Mouse (Mus musculus): ENCODE measurements around the gene Igfbp7. TPM values are rescaled to one million over a fixed set of nuclear protein-coding genes. Genes with fewer than 3 reads are reported as not detected.

Gene Igfbp7
- total and polyA plus RNA-seq, 3 experiments: 0.17 to 0.70 (median 0.35) TPM

GRCm38 (mm10) chr5:77433119-77433518, 25.3 kb upstream of the Igfbp7 start:
- H3K4me3 ChIP-seq (replicated peaks in 1 of 3; ENCODE audit: low read depth in 2 of 3, low read length in 2 of 3, poor library complexity in 1 of 3): no peak overlapping the region
- TF ChIP-seq JUND (conservative IDR thresholded peaks at IDR 0.05; ENCODE audit: low read depth, low read length) (no peak), NELFE (IDR thresholded peaks at IDR 0.05; ENCODE audit: low read depth, low read length) (no peak), CTCF (conservative IDR thresholded peaks at IDR 0.05 in 1 of 2, IDR thresholded peaks at IDR 0.05 in 1 of 2; ENCODE audit: low read depth in 2 of 2, low read length in 2 of 2) (no peak)
- in situ Hi-C loops (cut with MboI; ENCODE audit: low pct_ligation_motif_present, low pct_unique_long_range_greater_than_20kb, low sequenced_read_pairs): no loop called here
- peaks cover 4 to 7% of the 10 kb centered on the region in 2 experiments; a peak in 3 of 4 replicates for H3K4me1 ChIP-seq (ENCODE audit: control insufficient read depth in 1 of 2, insufficient read depth in 2 of 2)
- no peaks in the 10 kb centered on the region for H3K27me3 ChIP-seq (replicated peaks)
- H3K4me2 ChIP-seq (ENCODE audit: insufficient read depth, low read depth, poor library complexity, severe bottlenecking): no peak overlapping the region
- no peaks in the 10 kb centered on the region for H3K79me2 ChIP-seq (replicated peaks; ENCODE audit: control insufficient read depth, extremely low read depth, insufficient read depth, poor library complexity, severe bottlenecking)
- no peak overlapping the region for H3K27ac ChIP-seq (ENCODE audit: insufficient read depth, low read depth)
- no peaks in the 10 kb centered on the region for H3K36me3 ChIP-seq (replicated peaks in 1 of 2; ENCODE audit: control insufficient read depth in 1 of 2, insufficient read depth in 1 of 2, low read length in 1 of 2)
- no peak for DNase-seq (ENCODE audit: extremely low read depth)
- dilution Hi-C loops (cut with MboI; ENCODE audit: extremely low pct_ligation_motif_present, extremely low pct_unique_long_range_greater_than_20kb, low sequenced_read_pairs): no loop called here
- H3K9me3 ChIP-seq (replicated peaks; ENCODE audit: low read length): no peaks in the 10 kb centered on the region
- no peak overlapping the region for H3K9ac ChIP-seq (ENCODE audit: insufficient read depth, low read depth)

GRCm38 (mm10) chr5:77432446-77432845, 24.6 kb upstream of the Igfbp7 start:
- no peaks in the 10 kb centered on the region for H3K27me3 ChIP-seq (replicated peaks)
- in situ Hi-C loops (cut with MboI; ENCODE audit: low pct_ligation_motif_present, low pct_unique_long_range_greater_than_20kb, low sequenced_read_pairs) (no loop called here), dilution Hi-C loops (cut with MboI; ENCODE audit: extremely low pct_ligation_motif_present, extremely low pct_unique_long_range_greater_than_20kb, low sequenced_read_pairs) (no loop called here)
- no peak for DNase-seq (ENCODE audit: extremely low read depth)
- no peaks in the 10 kb centered on the region for H3K36me3 ChIP-seq (replicated peaks in 1 of 2; ENCODE audit: control insufficient read depth in 1 of 2, insufficient read depth in 1 of 2, low read length in 1 of 2)
- TF ChIP-seq ZC3H11A (IDR thresholded peaks at IDR 0.05; ENCODE audit: low read depth, low read length) (no peak), CHD1 (IDR thresholded peaks at IDR 0.05; ENCODE audit: low read depth, low read length) (no peak), MEF2A (IDR thresholded peaks at IDR 0.05; ENCODE audit: borderline replicate concordance, low read depth, low read length) (no peak), GABPA (IDR thresholded peaks at IDR 0.05; ENCODE audit: insufficient replicate concordance, low read depth, low read length) (no peak), ELF1 (IDR thresholded peaks at IDR 0.05; ENCODE audit: low read depth, low read length) (no peak), USF2 (conservative IDR thresholded peaks at IDR 0.05; ENCODE audit: low read depth, low read length) (no peak), POLR2AphosphoS2 (IDR thresholded peaks at IDR 0.05; ENCODE audit: low read depth, low read length) (no peak), POLR2A (IDR thresholded peaks at IDR 0.05; ENCODE audit: low read depth, low read length) (no peak), PAX5 (IDR thresholded peaks at IDR 0.05; ENCODE audit: low read length) (no peak), MAZ (IDR thresholded peaks at IDR 0.05; ENCODE audit: low read depth, low read length) (no peak), UBTF (IDR thresholded peaks at IDR 0.05; ENCODE audit: low read depth, low read length) (no peak), E2F4 (IDR thresholded peaks at IDR 0.05; ENCODE audit: insufficient replicate concordance, low read depth, low read length) (no peak), ZKSCAN1 (IDR thresholded peaks at IDR 0.05; ENCODE audit: borderline replicate concordance, low read depth, low read length) (no peak), JUN (IDR thresholded peaks at IDR 0.05; ENCODE audit: insufficient read depth, low read depth, low read length) (no peak), MAFK (IDR thresholded peaks at IDR 0.05; ENCODE audit: insufficient replicate concordance, low read length) (no peak), CHD2 (IDR thresholded peaks at IDR 0.05; ENCODE audit: low read length) (no peak), JUND (conservative IDR thresholded peaks at IDR 0.05; ENCODE audit: low read depth, low read length) (no peak), CTCF (conservative IDR thresholded peaks at IDR 0.05 in 1 of 2, IDR thresholded peaks at IDR 0.05 in 1 of 2; ENCODE audit: low read depth in 2 of 2, low read length in 2 of 2) (no peak), BHLHE40 (IDR thresholded peaks at IDR 0.05; ENCODE audit: low read depth, low read length) (no peak), ZMIZ1 (IDR thresholded peaks at IDR 0.05; ENCODE audit: low read depth, low read length) (no peak)
- H3K4me3 ChIP-seq (replicated peaks in 1 of 3; ENCODE audit: low read depth in 2 of 3, low read length in 2 of 3, poor library complexity in 1 of 3): no peak overlapping the region
- no peak overlapping the region for H3K4me2 ChIP-seq (ENCODE audit: insufficient read depth, low read depth, poor library complexity, severe bottlenecking)
- H3K4me1 ChIP-seq (ENCODE audit: control insufficient read depth in 1 of 2, insufficient read depth in 2 of 2): peaks cover 4 to 7% of the 10 kb centered on the region in 2 experiments; a peak in 3 of 4 replicates
- H3K79me2 ChIP-seq (replicated peaks; ENCODE audit: control insufficient read depth, extremely low read depth, insufficient read depth, poor library complexity, severe bottlenecking): no peaks in the 10 kb centered on the region
- H3K27ac ChIP-seq (ENCODE audit: insufficient read depth, low read depth): no peak overlapping the region
- H3K9ac ChIP-seq (ENCODE audit: insufficient read depth, low read depth): no peak overlapping the region
- H3K9me3 ChIP-seq (replicated peaks; ENCODE audit: low read length): no peaks in the 10 kb centered on the region

All from CH12.LX (cell line).